Mouse (Mus musculus): ENCODE results near the gene Rab3gap1. TPM values are rescaled to one million over a fixed set of nuclear protein-coding genes. Genes with fewer than 3 reads are reported as not detected.

Rab3gap1 gene
- total and polyA plus RNA-seq, 3 experiments: 21.7 to 37.5 (median 21.8) TPM

DNA sequence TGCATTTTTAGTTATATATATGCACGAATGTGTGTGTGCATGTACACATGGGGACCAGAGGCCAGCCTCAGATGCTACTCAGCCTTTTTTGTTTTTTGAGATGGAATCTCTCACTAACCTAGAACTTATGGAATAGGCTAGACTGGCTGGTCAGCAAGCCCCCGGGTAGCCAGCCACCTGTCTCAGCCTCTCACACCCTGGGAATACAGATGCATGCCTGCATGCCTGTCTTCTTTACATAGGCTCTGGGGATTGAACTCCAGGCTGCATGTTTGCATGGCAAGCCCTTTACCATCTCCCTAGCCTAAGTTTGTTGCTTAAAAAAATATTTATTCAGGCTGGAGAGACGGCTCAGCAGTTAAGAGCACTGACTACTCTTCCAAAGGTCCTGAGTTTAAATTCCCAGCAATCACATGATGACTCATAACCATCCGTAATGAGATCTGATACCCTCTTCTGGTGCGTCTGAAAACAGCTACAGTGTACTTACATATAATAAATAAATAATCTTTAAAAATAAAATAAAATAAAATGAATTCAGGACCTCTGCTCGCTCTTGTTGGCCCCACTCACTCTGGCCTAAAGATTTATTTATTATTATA lies 8.7 kb upstream of the Rab3gap1 start:
- dilution Hi-C loops (cut with MboI; ENCODE audit: extremely low pct_ligation_motif_present, extremely low pct_unique_long_range_greater_than_20kb, low sequenced_read_pairs) (no loop called here), in situ Hi-C loops (cut with MboI; ENCODE audit: low pct_ligation_motif_present, low pct_unique_long_range_greater_than_20kb, low sequenced_read_pairs) (no loop called here)
- H3K9me3 ChIP-seq (replicated peaks; ENCODE audit: low read length): no peaks in the 10 kb centered on the region
- no peak overlapping the region for H3K9ac ChIP-seq (ENCODE audit: insufficient read depth, low read depth)
- no peak overlapping the region for H3K4me2 ChIP-seq (ENCODE audit: insufficient read depth, low read depth, poor library complexity, severe bottlenecking)
- H3K4me3 ChIP-seq (replicated peaks in 1 of 3; ENCODE audit: low read depth in 2 of 3, low read length in 2 of 3, poor library complexity in 1 of 3): no peak overlapping the region
- no peaks in the 10 kb centered on the region for H3K27me3 ChIP-seq (replicated peaks)
- peaks cover 8 to 21% of the 10 kb centered on the region in 2 experiments; a peak in 3 of 4 replicates for H3K4me1 ChIP-seq (ENCODE audit: control insufficient read depth in 1 of 2, insufficient read depth in 2 of 2)
- H3K36me3 ChIP-seq (replicated peaks in 1 of 2; ENCODE audit: control insufficient read depth in 1 of 2, insufficient read depth in 1 of 2, low read length in 1 of 2): no peaks in the 10 kb centered on the region
- no peak for DNase-seq (ENCODE audit: extremely low read depth)
- TF ChIP-seq MAX (IDR thresholded peaks at IDR 0.05; ENCODE audit: low read length) (no peak), ZMIZ1 (IDR thresholded peaks at IDR 0.05; ENCODE audit: low read depth, low read length) (no peak), EP300 (IDR thresholded peaks at IDR 0.05; ENCODE audit: low read length) (no peak), POLR2AphosphoS2 (IDR thresholded peaks at IDR 0.05; ENCODE audit: low read depth, low read length) (no peak), JUND (conservative IDR thresholded peaks at IDR 0.05; ENCODE audit: low read depth, low read length) (no peak), TCF12 (IDR thresholded peaks at IDR 0.05; ENCODE audit: low read depth, low read length) (no peak), MXI1 (IDR thresholded peaks at IDR 0.05; ENCODE audit: low read depth, low read length) (no peak), MYC (IDR thresholded peaks at IDR 0.05; ENCODE audit: low read depth, low read length) (no peak), RCOR1 (conservative IDR thresholded peaks at IDR 0.05; ENCODE audit: low read depth, low read length) (no peak), NRF1 (IDR thresholded peaks at IDR 0.05; ENCODE audit: low read depth, low read length) (no peak), MAZ (IDR thresholded peaks at IDR 0.05; ENCODE audit: low read depth, low read length) (no peak), ZC3H11A (IDR thresholded peaks at IDR 0.05; ENCODE audit: low read depth, low read length) (no peak), MEF2A (IDR thresholded peaks at IDR 0.05; ENCODE audit: borderline replicate concordance, low read depth, low read length) (no peak), GABPA (IDR thresholded peaks at IDR 0.05; ENCODE audit: insufficient replicate concordance, low read depth, low read length) (no peak), BHLHE40 (IDR thresholded peaks at IDR 0.05; ENCODE audit: low read depth, low read length) (no peak), USF1 (IDR thresholded peaks at IDR 0.05; ENCODE audit: low read depth, low read length) (no peak), UBTF (IDR thresholded peaks at IDR 0.05; ENCODE audit: low read depth, low read length) (no peak), MAFK (IDR thresholded peaks at IDR 0.05; ENCODE audit: insufficient replicate concordance, low read length) (no peak), ZKSCAN1 (IDR thresholded peaks at IDR 0.05; ENCODE audit: borderline replicate concordance, low read depth, low read length) (no peak), NELFE (IDR thresholded peaks at IDR 0.05; ENCODE audit: low read depth, low read length) (no peak)
- H3K27ac ChIP-seq (ENCODE audit: insufficient read depth, low read depth): no peak overlapping the region
- no peaks in the 10 kb centered on the region for H3K79me2 ChIP-seq (replicated peaks; ENCODE audit: control insufficient read depth, extremely low read depth, insufficient read depth, poor library complexity, severe bottlenecking)

DNA sequence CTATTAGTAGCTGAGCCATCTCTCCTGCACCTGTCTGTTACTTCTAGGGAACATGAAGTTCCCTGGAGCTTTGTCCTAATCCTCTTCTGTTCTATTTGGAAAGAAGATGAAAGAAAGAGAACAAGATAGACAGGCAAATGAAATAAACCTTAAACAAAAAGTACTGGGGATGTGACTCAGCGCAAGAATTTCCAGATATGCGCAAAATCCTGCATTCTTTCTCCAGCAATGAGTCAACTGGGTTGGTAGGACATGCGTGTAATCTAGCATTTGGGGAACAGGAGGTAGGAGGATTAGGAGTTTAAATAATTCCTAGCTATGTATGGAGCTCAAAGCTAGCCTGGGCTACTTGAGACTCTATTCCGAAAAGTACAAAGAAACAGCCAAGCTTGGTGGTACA lies 8.1 kb upstream of the Rab3gap1 start:
- H3K36me3 ChIP-seq (replicated peaks in 1 of 2; ENCODE audit: control insufficient read depth in 1 of 2, insufficient read depth in 1 of 2, low read length in 1 of 2): no peaks in the 10 kb centered on the region
- dilution Hi-C loops (cut with MboI; ENCODE audit: extremely low pct_ligation_motif_present, extremely low pct_unique_long_range_greater_than_20kb, low sequenced_read_pairs): no loop called here
- no peak overlapping the region for H3K4me2 ChIP-seq (ENCODE audit: insufficient read depth, low read depth, poor library complexity, severe bottlenecking)
- no peaks in the 10 kb centered on the region for H3K79me2 ChIP-seq (replicated peaks; ENCODE audit: control insufficient read depth, extremely low read depth, insufficient read depth, poor library complexity, severe bottlenecking)
- H3K9me3 ChIP-seq (replicated peaks; ENCODE audit: low read length): no peaks in the 10 kb centered on the region
- no peaks in the 10 kb centered on the region for H3K27me3 ChIP-seq (replicated peaks)
- no peak overlapping the region for H3K27ac ChIP-seq (ENCODE audit: insufficient read depth, low read depth)
- in situ Hi-C loops (cut with MboI; ENCODE audit: low pct_ligation_motif_present, low pct_unique_long_range_greater_than_20kb, low sequenced_read_pairs): no loop called here
- no peak overlapping the region for H3K4me3 ChIP-seq (replicated peaks in 1 of 3; ENCODE audit: low read depth in 2 of 3, low read length in 2 of 3, poor library complexity in 1 of 3)
- no peak for TF ChIP-seq KAT2A (IDR thresholded peaks at IDR 0.05; ENCODE audit: insufficient replicate concordance, low read length)
- TF ChIP-seq CHD2 (IDR thresholded peaks at IDR 0.05; ENCODE audit: low read length): no peak
- no peak for TF ChIP-seq USF2 (conservative IDR thresholded peaks at IDR 0.05; ENCODE audit: low read depth, low read length)
- TF ChIP-seq TBP (conservative IDR thresholded peaks at IDR 0.05; ENCODE audit: low read depth, low read length): no peak
- no peak for TF ChIP-seq POLR2AphosphoS2 (IDR thresholded peaks at IDR 0.05; ENCODE audit: low read depth, low read length)
- no peak for TF ChIP-seq HCFC1 (IDR thresholded peaks at IDR 0.05; ENCODE audit: low read depth, low read length)
- no peak for TF ChIP-seq IRF4 (IDR thresholded peaks at IDR 0.05; ENCODE audit: low read depth, low read length)
- TF ChIP-seq ZC3H11A (IDR thresholded peaks at IDR 0.05; ENCODE audit: low read depth, low read length): no peak
- TF ChIP-seq ETS1 (conservative IDR thresholded peaks at IDR 0.05; ENCODE audit: low read depth, low read length): no peak
- no peak for TF ChIP-seq SIN3A (IDR thresholded peaks at IDR 0.05; ENCODE audit: low read length)
- no peak for TF ChIP-seq MAZ (IDR thresholded peaks at IDR 0.05; ENCODE audit: low read depth, low read length)
- TF ChIP-seq SMC3 (IDR thresholded peaks at IDR 0.05; ENCODE audit: low read depth, low read length): no peak
- TF ChIP-seq RCOR1 (conservative IDR thresholded peaks at IDR 0.05; ENCODE audit: low read depth, low read length): no peak
- no peak for TF ChIP-seq MAX (IDR thresholded peaks at IDR 0.05; ENCODE audit: low read length)
- TF ChIP-seq BHLHE40 (IDR thresholded peaks at IDR 0.05; ENCODE audit: low read depth, low read length): no peak
- TF ChIP-seq CTCF (conservative IDR thresholded peaks at IDR 0.05 in 1 of 2, IDR thresholded peaks at IDR 0.05 in 1 of 2; ENCODE audit: low read depth in 2 of 2, low read length in 2 of 2): no peak
- TF ChIP-seq JUN (IDR thresholded peaks at IDR 0.05; ENCODE audit: insufficient read depth, low read depth, low read length): no peak
- TF ChIP-seq JUND (conservative IDR thresholded peaks at IDR 0.05; ENCODE audit: low read depth, low read length): no peak
- no peak for TF ChIP-seq MXI1 (IDR thresholded peaks at IDR 0.05; ENCODE audit: low read depth, low read length)
- TF ChIP-seq PAX5 (IDR thresholded peaks at IDR 0.05; ENCODE audit: low read length): no peak
- peaks cover 8 to 21% of the 10 kb centered on the region in 2 experiments; a peak in 3 of 4 replicates for H3K4me1 ChIP-seq (ENCODE audit: control insufficient read depth in 1 of 2, insufficient read depth in 2 of 2)
- no peak for DNase-seq (ENCODE audit: extremely low read depth)
- H3K9ac ChIP-seq (ENCODE audit: insufficient read depth, low read depth): no peak overlapping the region
